Mouse (Mus musculus) ES-E14 (cell line): Measurements from ENCODE around the gene Mre11a. TPM values are rescaled to one million over a fixed set of nuclear protein-coding genes. Genes with fewer than 3 reads are reported as not detected.
"Not testable (repeated sequence)": the region's sequence is repeated elsewhere in the genome, so short reads cannot be mapped to it uniquely, and the experiment has no call there.

Source experiments
- DNase-seq: peaks from one replicate; pipeline ENCODE4 v3.0.0-alpha.2; 2013; ENCODE audit warnings: low read depth, low spot score
- H3K27ac ChIP-seq: 2 replicates; pipeline ENCODE4 v1.5.1; 2012; ENCODE audit warnings: low read depth, mild to moderate bottlenecking, low read length, moderate library complexity, mixed read lengths; ENCODE audit not compliant: poor library complexity, insufficient read depth, severe bottlenecking
- H3K36me3 ChIP-seq: 2 replicates; pipeline ENCODE4 v1.6.1; 2012; ENCODE audit warnings: mild to moderate bottlenecking, low read length, moderate library complexity, mixed read lengths; ENCODE audit not compliant: control insufficient read depth, poor library complexity, insufficient read depth, severe bottlenecking
- H3K4me1 ChIP-seq, 2 experiments: fragments of 150-350 bp in 1 of 2; sonication (generic) in 1 of 2; 2 replicates each; pipeline ENCODE4 v1.6.1; 2012; ENCODE audit warnings: low read length in 2 of 2, mild to moderate bottlenecking in 1 of 2, mixed read lengths in 1 of 2; ENCODE audit not compliant: control insufficient read depth in 2 of 2, insufficient read depth in 2 of 2, poor library complexity in 1 of 2
- H3K4me3 ChIP-seq, 2 experiments: fragments of 150-350 bp in 1 of 2; sonication (generic) in 1 of 2; 2 replicates each; pipeline ENCODE4 v1.5.1; 2012; ENCODE audit warnings: low read length in 2 of 2, low read depth in 1 of 2, mild to moderate bottlenecking in 1 of 2, mixed read lengths in 1 of 2; ENCODE audit not compliant: insufficient read depth in 1 of 2, poor library complexity in 1 of 2, severe bottlenecking in 1 of 2
- H3K9ac ChIP-seq: 2 replicates; pipeline ENCODE4 v1.6.1; 2012; ENCODE audit warnings: low read depth, mild to moderate bottlenecking, low read length, mixed read lengths; ENCODE audit not compliant: poor library complexity, insufficient read depth, severe bottlenecking
- H3K9me3 ChIP-seq: fragments of 150-350 bp; sonication (generic); 2 replicates; pipeline ENCODE4 v1.6.1; 2012; ENCODE audit warnings: low read depth, mild to moderate bottlenecking, low read length; ENCODE audit not compliant: control insufficient read depth, insufficient read depth
- CHD2 ChIP-seq: IDR thresholded peaks from 2 replicates; pipeline ENCODE4 v1.6.1; 2014; ENCODE audit warnings: mild to moderate bottlenecking, low read depth, low read length, inconsistent platforms
- HCFC1 ChIP-seq: IDR thresholded peaks from 2 replicates; pipeline ENCODE4 v1.6.1; 2012; ENCODE audit warnings: low read length, inconsistent platforms, borderline replicate concordance; ENCODE audit not compliant: insufficient read depth
- MAFK ChIP-seq: IDR thresholded peaks from 2 replicates; pipeline ENCODE4 v1.6.1; 2014; ENCODE audit warnings: mild to moderate bottlenecking, low read depth, low read length, inconsistent platforms; ENCODE audit not compliant: insufficient read depth
- ZC3H11A ChIP-seq: IDR thresholded peaks from 2 replicates; pipeline ENCODE4 v1.6.1; 2012; ENCODE audit warnings: low read depth, mild to moderate bottlenecking, inconsistent platforms, low read length, borderline replicate concordance
- ZNF384 ChIP-seq: IDR thresholded peaks from 2 replicates; pipeline ENCODE4 v1.6.1; 2012; ENCODE audit warnings: low read depth, low read length, inconsistent platforms
- in situ Hi-C, 2 experiments: fragments of 600-800 bp; cut with MboI; formaldehyde crosslinking; loops; one replicate each; pipeline ENCODE4 v1.15.1; 2025; ENCODE audit warnings: low sequenced_read_pairs in 2 of 2, inconsistent platforms in 1 of 2; ENCODE audit not compliant: unreplicated experiment in 2 of 2
- total RNA-seq: library from RNA; depleted of rRNA; stranded (reverse); fragments of 300-350 nt; gene quantifications from 2 replicates; pipeline ENCODE4 v1.2.3, GENCODE M21; 2012

Gene Mre11a
- total RNA-seq, 1 experiment = 46.0 TPM

DNA sequence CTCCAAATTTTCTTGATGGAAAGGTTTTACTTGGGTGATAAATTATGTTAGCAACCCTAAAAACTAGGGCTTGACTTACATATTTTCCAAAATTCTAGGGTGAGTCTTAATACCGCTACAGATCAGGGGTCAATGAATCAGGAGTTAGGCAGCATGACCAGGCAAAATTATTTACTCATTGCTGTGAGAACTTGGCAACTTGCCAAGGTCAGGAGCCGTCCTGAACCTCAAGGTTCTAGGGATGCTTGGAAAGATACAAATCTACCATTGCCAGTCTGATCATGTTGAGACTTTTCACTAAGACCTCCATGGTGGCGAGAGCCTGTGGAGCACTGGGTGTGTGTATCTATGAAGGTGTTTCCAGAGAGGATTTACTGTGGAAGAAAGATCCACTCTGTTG is 87.1 kb downstream of the Mre11a start:
- no peak overlapping the region for H3K4me3 ChIP-seq
- peaks cover 6 to 7% of the 10 kb centered on the region in 2 experiments; a peak in 2 of 4 replicates for H3K4me1 ChIP-seq
- H3K9ac ChIP-seq = no peak overlapping the region
- H3K27ac ChIP-seq = no peak overlapping the region
- DNase-seq = no peak
- TF ChIP-seq CHD2 = no peak
- no peak for TF ChIP-seq ZC3H11A
- TF ChIP-seq MAFK = no peak
- no peak for TF ChIP-seq HCFC1
- TF ChIP-seq ZNF384 = no peak
- H3K36me3 ChIP-seq = no peaks in the 10 kb centered on the region
- in situ Hi-C loops = loop anchor here in 1 of 2 experiments (25.0 kb wide), 1 partner anchor 141 kb away; no protein-coding TSS in a partner anchor
- no peaks in the 10 kb centered on the region for H3K9me3 ChIP-seq

DNA sequence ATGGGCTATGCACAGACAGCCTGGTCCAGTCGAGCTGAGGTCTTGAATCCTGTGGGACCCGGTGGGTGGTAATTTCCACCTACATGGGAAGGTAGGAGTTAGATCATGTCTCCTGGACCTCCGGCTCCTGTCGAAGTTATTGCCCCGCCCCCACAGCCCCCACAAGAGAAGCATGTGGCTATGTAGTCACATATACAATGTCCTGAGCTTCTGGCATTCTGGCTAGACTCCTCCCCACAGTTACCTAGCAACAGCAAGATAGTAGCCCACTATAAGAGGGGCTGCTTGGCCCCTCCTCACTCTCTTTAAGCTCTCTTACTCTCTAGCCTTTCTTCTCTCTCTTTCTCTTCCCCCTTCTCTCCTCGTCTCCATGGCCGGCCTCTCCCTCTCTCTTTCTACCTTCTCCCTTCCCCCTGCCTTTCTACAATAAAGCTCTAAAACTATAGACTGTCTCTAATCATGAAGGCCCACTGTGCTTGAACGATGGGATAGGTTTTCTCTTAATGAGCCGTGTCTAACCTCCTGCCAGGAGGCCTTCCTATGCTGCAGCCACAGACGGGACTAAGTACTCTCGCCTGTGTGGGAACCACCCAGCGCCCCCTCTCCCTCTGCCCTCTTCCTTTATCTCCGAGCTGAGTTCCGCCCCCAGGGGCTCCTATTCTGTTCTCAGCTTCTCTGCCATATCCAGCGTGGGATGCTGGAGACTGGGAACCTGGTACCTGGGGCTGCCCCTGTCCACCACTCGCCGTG is 87.9 kb downstream of the Mre11a start:
- DNase-seq = no peak
- in situ Hi-C loops = loop anchor here in 1 of 2 experiments (25.0 kb wide), 1 partner anchor 140 kb away; no protein-coding TSS in a partner anchor
- TF ChIP-seq ZNF384 (no peak), ZC3H11A (no peak), MAFK (no peak), CHD2 (no peak), HCFC1 (no peak)
- Histone ChIP-seq H3K36me3 (no peaks in the 10 kb centered on the region), H3K9ac (no peak overlapping the region), H3K4me3 (no peak overlapping the region), H3K4me1 (peaks cover 7% of the 10 kb centered on the region in 2 experiments; a peak in 2 of 4 replicates), H3K9me3 (no peaks in the 10 kb centered on the region), H3K27ac (no peak overlapping the region)

DNA sequence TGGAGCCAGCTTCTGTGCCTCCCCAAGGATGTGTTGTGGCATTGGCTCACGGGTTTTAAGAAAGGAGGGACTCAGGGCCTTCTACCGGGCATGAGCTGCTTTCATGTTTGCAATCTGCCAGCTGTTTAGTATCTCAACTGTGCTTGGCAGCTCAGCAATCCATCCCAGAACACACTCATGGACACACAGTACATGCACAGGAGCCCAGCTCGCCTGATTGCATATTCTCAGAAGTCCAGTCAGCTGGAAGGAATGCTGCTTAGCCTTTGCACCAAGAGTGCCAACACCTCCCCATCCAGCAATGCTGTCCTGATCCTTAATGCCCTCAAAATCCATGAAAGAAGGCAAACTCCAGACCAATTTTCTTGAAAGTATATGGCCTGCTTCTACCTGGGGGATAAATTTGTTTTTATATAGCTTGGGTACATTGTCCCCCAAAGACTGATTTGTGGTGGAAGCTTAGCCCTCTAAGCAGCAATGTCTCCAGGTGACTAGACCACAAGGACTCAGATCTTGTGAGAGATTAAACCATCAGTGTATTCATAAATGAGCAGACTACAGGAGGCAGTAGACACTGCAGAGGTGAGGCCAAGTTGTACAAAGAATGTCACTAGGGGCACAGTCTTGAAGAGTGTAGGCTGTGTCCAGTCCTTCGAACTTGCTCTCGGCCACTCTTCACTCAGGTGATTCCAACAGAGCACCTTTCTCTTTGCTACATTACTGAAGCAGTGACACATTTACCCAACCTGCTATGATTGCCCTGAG is 91.5 kb downstream of the Mre11a start:
- Histone ChIP-seq H3K9me3 (no peaks in the 10 kb centered on the region), H3K36me3 (no peaks in the 10 kb centered on the region), H3K4me1 (peaks cover 2 to 5% of the 10 kb centered on the region in 2 experiments; a peak in 1 of 4 replicates), H3K27ac (no peak overlapping the region), H3K4me3 (no peak overlapping the region), H3K9ac (no peak overlapping the region)
- TF ChIP-seq MAFK (no peak), CHD2 (no peak), ZC3H11A (no peak), ZNF384 (no peak), HCFC1 (no peak)
- DNase-seq = no peak
- in situ Hi-C loops = no loop called here

DNA sequence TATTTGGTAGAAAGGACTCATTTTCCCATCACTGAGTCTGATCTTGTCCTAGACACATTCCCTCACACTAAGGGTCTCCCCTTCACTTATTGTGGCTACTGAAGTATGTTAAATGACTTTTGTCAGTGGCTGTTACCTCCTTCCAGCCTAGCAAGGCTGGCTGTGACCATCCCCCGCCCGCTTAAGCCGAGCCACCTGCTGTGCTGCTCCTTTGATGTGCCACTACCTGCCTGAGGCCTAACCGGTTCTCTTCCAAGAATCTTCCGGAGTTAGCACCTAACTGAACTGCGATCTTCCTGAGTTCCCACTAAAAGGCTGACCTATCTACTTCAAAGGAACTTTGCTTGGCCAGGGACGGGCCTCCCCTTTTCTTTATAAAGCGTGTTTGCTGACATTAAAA is 92.1 kb downstream of the Mre11a start:
- DNase-seq = peak; percentile 47
- H3K4me1 ChIP-seq, H3K4me3 ChIP-seq, H3K36me3 ChIP-seq, H3K9ac ChIP-seq, H3K27ac ChIP-seq, in situ Hi-C loops, H3K9me3 ChIP-seq: not testable (repeated sequence)
